Mouse (Mus musculus): Measurements from ENCODE around the gene Prdm8. TPM values are rescaled to one million over a fixed set of nuclear protein-coding genes. Genes with fewer than 3 reads are reported as not detected.

Gene Prdm8
- polyA plus RNA-seq, 1 experiment from 2014 or later = 0.20 TPM

- H3K4me3 ChIP-seq = no peak overlapping the region
- no peaks in the 10 kb centered on the region for H3K9me3 ChIP-seq
- H3K27me3 ChIP-seq = peaks cover 82% of the 10 kb centered on the region
- no peak overlapping the region for H3K4me2 ChIP-seq
- H3K27ac ChIP-seq = no peak overlapping the region
- ATAC-seq (ENCODE audit: insufficient number of reproducible peaks, low FRiP score, low TSS enrichment, low read depth) = no peak
- H3K9ac ChIP-seq = no peak overlapping the region
- peaks cover 19% of the 10 kb centered on the region for H3K4me1 ChIP-seq
- no peaks in the 10 kb centered on the region for H3K36me3 ChIP-seq
Measured at GRCm38 (mm10) chr5:98173694-98174093, 6.7 kb downstream of the Prdm8 start.

GRCm38 (mm10) chr5:98179606-98180005 lies 12.6 kb downstream of the Prdm8 start:
- WGBS = 5% methylated on average over 12 of the region's 12 CpGs
- H3K4me1 ChIP-seq = peaks cover 14% of the 10 kb centered on the region
- ATAC-seq (ENCODE audit: insufficient number of reproducible peaks, low FRiP score, low TSS enrichment, low read depth) = no peak
- H3K9ac ChIP-seq = no peak overlapping the region
- H3K9me3 ChIP-seq = no peaks in the 10 kb centered on the region
- H3K27me3 ChIP-seq = peaks cover 89% of the 10 kb centered on the region
- H3K4me3 ChIP-seq = no peak overlapping the region
- no peak overlapping the region for H3K27ac ChIP-seq
- no peak overlapping the region for H3K4me2 ChIP-seq
- H3K36me3 ChIP-seq = no peaks in the 10 kb centered on the region

- 1% methylated on average over 19 of the region's 19 CpGs for WGBS
- H3K4me2 ChIP-seq = peak overlapping the region; percentile 14; the same call in 1 of the 2 replicates
Measured at GRCm38 (mm10) chr5:98180461-98180887, 13.5 kb downstream of the Prdm8 start.

GRCm38 (mm10) chr5:98180888-98181635 lies 14.1 kb downstream of the Prdm8 start:
- H3K4me3 ChIP-seq = peak overlapping the region; percentile 20
- H3K4me2 ChIP-seq = 0 out of 2 replicates have a peak overlapping the region, but pooled peaks have one; percentile 19
- H3K27ac ChIP-seq = no peak overlapping the region
- 1% methylated on average over 27 of the region's 27 CpGs for WGBS
- peaks cover 93% of the 10 kb centered on the region for H3K27me3 ChIP-seq
- H3K36me3 ChIP-seq = no peaks in the 10 kb centered on the region
- no peaks in the 10 kb centered on the region for H3K9me3 ChIP-seq
- no peak overlapping the region for H3K9ac ChIP-seq
- ATAC-seq (ENCODE audit: insufficient number of reproducible peaks, low FRiP score, low TSS enrichment, low read depth) = no peak
- H3K4me1 ChIP-seq = peaks cover 25% of the 10 kb centered on the region

More at GRCm38 (mm10) chr5:98180461-98180887, 13.5 kb downstream of the Prdm8 start:
- Histone ChIP-seq H3K36me3 (no peaks in the 10 kb centered on the region), H3K27me3 (peaks cover 93% of the 10 kb centered on the region), H3K9ac (no peak overlapping the region), H3K4me1 (peaks cover 19% of the 10 kb centered on the region), H3K4me3 (peak overlapping the region; percentile 20), H3K27ac (no peak overlapping the region), H3K9me3 (no peaks in the 10 kb centered on the region)
- ATAC-seq (ENCODE audit: insufficient number of reproducible peaks, low FRiP score, low TSS enrichment, low read depth) = no peak

- Histone ChIP-seq H3K27me3 (peaks cover 94% of the 10 kb centered on the region), H3K9ac (no peak overlapping the region), H3K4me2 (no peak overlapping the region), H3K27ac (no peak overlapping the region), H3K4me3 (peak overlapping the region; percentile 20; the same call in 1 of the 2 replicates), H3K9me3 (no peaks in the 10 kb centered on the region), H3K4me1 (peaks cover 32% of the 10 kb centered on the region), H3K36me3 (no peaks in the 10 kb centered on the region)
- no peak for ATAC-seq (ENCODE audit: insufficient number of reproducible peaks, low FRiP score, low TSS enrichment, low read depth)
- 6% methylated on average over 16 of the region's 16 CpGs for WGBS
Measured at GRCm38 (mm10) chr5:98181686-98182602, 14.9 kb downstream of the Prdm8 start.

- no peaks in the 10 kb centered on the region for H3K9me3 ChIP-seq
- H3K9ac ChIP-seq = no peak overlapping the region
- H3K4me3 ChIP-seq = no peak overlapping the region
- no peak for ATAC-seq (ENCODE audit: insufficient number of reproducible peaks, low FRiP score, low TSS enrichment, low read depth)
- peaks cover 94% of the 10 kb centered on the region for H3K27me3 ChIP-seq
- H3K4me2 ChIP-seq = no peak overlapping the region
- WGBS = 7% methylated on average over 5 of the region's 5 CpGs
- no peak overlapping the region for H3K27ac ChIP-seq
- no peaks in the 10 kb centered on the region for H3K36me3 ChIP-seq
- peaks cover 32% of the 10 kb centered on the region for H3K4me1 ChIP-seq
Measured at GRCm38 (mm10) chr5:98182603-98182920, 15.6 kb downstream of the Prdm8 start.

- Histone ChIP-seq H3K4me2 (no peak overlapping the region), H3K4me3 (no peak overlapping the region)
- 6% methylated on average over 14 of the region's 14 CpGs for WGBS
Measured at GRCm38 (mm10) chr5:98183031-98183595, 16.1 kb downstream of the Prdm8 start.

GRCm38 (mm10) chr5:98184281-98184910 lies 17.4 kb downstream of the Prdm8 start:
- no peak overlapping the region for H3K27ac ChIP-seq
- ATAC-seq (ENCODE audit: insufficient number of reproducible peaks, low FRiP score, low TSS enrichment, low read depth) = no peak
- H3K9ac ChIP-seq = no peak overlapping the region
- H3K4me1 ChIP-seq = peaks cover 37% of the 10 kb centered on the region
- H3K36me3 ChIP-seq = no peaks in the 10 kb centered on the region
- no peaks in the 10 kb centered on the region for H3K9me3 ChIP-seq
- H3K4me3 ChIP-seq = no peak overlapping the region
- 4% methylated on average over 17 of the region's 17 CpGs for WGBS
- peaks cover 94% of the 10 kb centered on the region for H3K27me3 ChIP-seq
- no peak overlapping the region for H3K4me2 ChIP-seq

More at GRCm38 (mm10) chr5:98183031-98183595, 16.1 kb downstream of the Prdm8 start:
- no peak overlapping the region for H3K27ac ChIP-seq
- H3K4me1 ChIP-seq = peaks cover 32% of the 10 kb centered on the region
- no peaks in the 10 kb centered on the region for H3K36me3 ChIP-seq
- H3K27me3 ChIP-seq = peaks cover 94% of the 10 kb centered on the region
- H3K9ac ChIP-seq = no peak overlapping the region
- no peak for ATAC-seq (ENCODE audit: insufficient number of reproducible peaks, low FRiP score, low TSS enrichment, low read depth)
- H3K9me3 ChIP-seq = no peaks in the 10 kb centered on the region

GRCm38 (mm10) chr5:98184971-98185805 lies 18.2 kb downstream of the Prdm8 start:
- H3K27ac ChIP-seq = no peak overlapping the region
- H3K36me3 ChIP-seq = no peaks in the 10 kb centered on the region
- H3K9ac ChIP-seq = peak overlapping the region; percentile 37; the same call in 1 of the 2 replicates
- peak overlapping the region; percentile 96 for H3K4me2 ChIP-seq
- ATAC-seq (ENCODE audit: insufficient number of reproducible peaks, low FRiP score, low TSS enrichment, low read depth) = 0 out of 2 replicates have a peak, but pooled peaks have one; percentile 32
- peak overlapping the region; percentile 58 for H3K4me3 ChIP-seq
- under 1% methylated on average over 85 of the region's 89 CpGs for WGBS
- no peaks in the 10 kb centered on the region for H3K9me3 ChIP-seq
- peaks cover 44% of the 10 kb centered on the region for H3K4me1 ChIP-seq
- peaks cover 94% of the 10 kb centered on the region for H3K27me3 ChIP-seq

- Histone ChIP-seq H3K9ac (peak overlapping the region; percentile 37; the same call in 1 of the 2 replicates), H3K4me3 (peak overlapping the region; percentile 58), H3K4me2 (peak overlapping the region; percentile 96), H3K4me1 (peaks cover 37% of the 10 kb centered on the region), H3K27me3 (peaks cover 94% of the 10 kb centered on the region), H3K27ac (no peak overlapping the region), H3K36me3 (no peaks in the 10 kb centered on the region), H3K9me3 (no peaks in the 10 kb centered on the region)
- WGBS = under 1% methylated on average over 68 of the region's 106 CpGs
- no peak for ATAC-seq (ENCODE audit: insufficient number of reproducible peaks, low FRiP score, low TSS enrichment, low read depth)
Measured at GRCm38 (mm10) chr5:98185806-98186751, 19.1 kb downstream of the Prdm8 start.
